In genomic region chr7:45367020-45367880, GRCm38 (mm10) we compare ENCODE assay signal across 7 mouse cellular contexts. TPM values are rescaled to one million over a fixed set of nuclear protein-coding genes. Genes with fewer than 3 reads are reported as not detected.
DNase-seq lines count a peak whose midpoint lies in the region; ATAC-seq and TF ChIP-seq lines count a peak whose summit lies in the region.

No protein-coding gene starts in this region.

- H3K4me1 ChIP-seq in embryonic facial prominence, embryonic 12.5 days, result peaks cover 27% of the 10 kb centered on the region
- no peaks in the 10 kb centered on the region; the same call in 1 of the 2 replicates for H3K4me1 ChIP-seq in kidney, adult 2 months (ENCODE audit: control insufficient read depth, insufficient read depth, low read length)
- peaks cover 30% of the 10 kb centered on the region for H3K4me1 ChIP-seq in limb, embryonic 12.5 days (replicated peaks)
- H3K4me1 ChIP-seq in midbrain, embryonic 15.5 days, result peaks cover 58% of the 10 kb centered on the region
- H3K4me1 ChIP-seq in spleen, adult 2 months (ENCODE audit: control insufficient read depth, insufficient read depth, insufficient read length), result peaks cover 13% of the 10 kb centered on the region

- peak; percentile 76 for ATAC-seq in embryonic facial prominence, embryonic 12.5 days (ENCODE audit: insufficient number of reproducible peaks, insufficient read depth, low FRiP score, low TSS enrichment)
- ATAC-seq in limb, embryonic 12.5 days (ENCODE audit: insufficient number of reproducible peaks, insufficient read depth, low FRiP score, low TSS enrichment, low read depth), result peak; percentile 75
- ATAC-seq in midbrain, embryonic 15.5 days (replicated peaks), result peak; percentile 89

- peak overlapping the region; percentile 76 for H3K4me2 ChIP-seq in embryonic facial prominence, embryonic 12.5 days (replicated peaks)
- H3K4me2 ChIP-seq in limb, embryonic 12.5 days, result peak overlapping the region; percentile 95
- H3K4me2 ChIP-seq in midbrain, embryonic 15.5 days, result peak overlapping the region; percentile 77

- peak; percentile 66 for TF ChIP-seq CTCF in kidney, adult 2 months (conservative IDR thresholded peaks at IDR 0.05; ENCODE audit: insufficient read depth, insufficient read length, low read depth, low read length)
- peak; percentile 66; the same call in 1 of the 2 replicates for TF ChIP-seq CTCF in spleen, adult 2 months (IDR thresholded peaks at IDR 0.05; ENCODE audit: extremely low read depth, insufficient read depth, insufficient read length, insufficient replicate concordance)

- TF ChIP-seq POLR2A in kidney, adult 2 months (IDR thresholded peaks at IDR 0.05; ENCODE audit: low read depth, low read length), result no peak
- no peak for TF ChIP-seq POLR2A in spleen, adult 2 months (IDR thresholded peaks at IDR 0.05; ENCODE audit: low read depth, low read length)

- no peaks in the 10 kb centered on the region for H3K9me3 ChIP-seq in embryonic facial prominence, embryonic 12.5 days
- H3K9me3 ChIP-seq in limb, embryonic 12.5 days, result no peaks in the 10 kb centered on the region
- no peaks in the 10 kb centered on the region for H3K9me3 ChIP-seq in midbrain, embryonic 15.5 days

- peak; percentile 98 for DNase-seq in adrenal gland, postnatal 25 days
- peak; percentile 97 for DNase-seq in heart, adult 18-20 months
- DNase-seq in kidney, adult 2 months, result peak; percentile 97
- peak; percentile 92 to 94 for DNase-seq in spleen, adult 2 months (ENCODE audit: low read depth in 1 of 2, low spot score in 2 of 2)

- H3K27ac ChIP-seq in embryonic facial prominence, embryonic 12.5 days, result no peak overlapping the region
- H3K27ac ChIP-seq in kidney, adult 2 months (ENCODE audit: insufficient read depth, low read depth, low read length), result no peak overlapping the region
- no peak overlapping the region for H3K27ac ChIP-seq in limb, embryonic 12.5 days
- H3K27ac ChIP-seq in midbrain, embryonic 15.5 days, result peak overlapping the region; percentile 85
- peak overlapping the region; percentile 69; the same call in 1 of the 2 replicates for H3K27ac ChIP-seq in spleen, adult 2 months (ENCODE audit: insufficient read depth, low read length)

- H3K4me3 ChIP-seq in embryonic facial prominence, embryonic 12.5 days, result peak overlapping the region; percentile 56
- H3K4me3 ChIP-seq in kidney, adult 2 months (ENCODE audit: insufficient read depth, low read depth, low read length), result peak overlapping the region; percentile 53
- peak overlapping the region; percentile 66 for H3K4me3 ChIP-seq in limb, embryonic 12.5 days (replicated peaks)
- H3K4me3 ChIP-seq in midbrain, embryonic 15.5 days, result peak overlapping the region; percentile 74
- H3K4me3 ChIP-seq in spleen, adult 2 months (ENCODE audit: extremely low read depth, insufficient read depth, insufficient read length), result peak overlapping the region; percentile 71

- 2% methylated on average over 69 of the region's 70 CpGs for WGBS in embryonic facial prominence, embryonic 12.5 days
- under 1% methylated on average over 70 of the region's 70 CpGs for WGBS in kidney, adult 2 months
- WGBS in limb, embryonic 12.5 days, result 2% methylated on average over 69 of the region's 70 CpGs
- 1% methylated on average over 70 of the region's 70 CpGs for WGBS in midbrain, embryonic 15.5 days
- 1% methylated on average over 67 of the region's 70 CpGs for WGBS in spleen, adult 2 months

- H3K27me3 ChIP-seq in embryonic facial prominence, embryonic 12.5 days, result peaks cover 66% of the 10 kb centered on the region
- H3K27me3 ChIP-seq in kidney, adult 2 months (replicated peaks; ENCODE audit: control insufficient read depth, insufficient read depth, low read length), result no peaks in the 10 kb centered on the region
- peaks cover 73% of the 10 kb centered on the region for H3K27me3 ChIP-seq in limb, embryonic 12.5 days
- peaks cover 7% of the 10 kb centered on the region; the same call in 1 of the 2 replicates for H3K27me3 ChIP-seq in midbrain, embryonic 15.5 days (replicated peaks)
- H3K27me3 ChIP-seq in spleen, adult 2 months (ENCODE audit: control insufficient read depth, insufficient read depth, low read length), result peaks cover 18% of the 10 kb centered on the region

- H3K9ac ChIP-seq in embryonic facial prominence, embryonic 12.5 days, result peak overlapping the region; percentile 64
- peak overlapping the region; percentile 74 for H3K9ac ChIP-seq in limb, embryonic 12.5 days (replicated peaks)
- peak overlapping the region; percentile 85 for H3K9ac ChIP-seq in midbrain, embryonic 15.5 days

- no peaks in the 10 kb centered on the region for H3K36me3 ChIP-seq in embryonic facial prominence, embryonic 12.5 days
- no peaks in the 10 kb centered on the region for H3K36me3 ChIP-seq in kidney, adult 2 months (ENCODE audit: control insufficient read depth, insufficient read depth, low read length)
- H3K36me3 ChIP-seq in limb, embryonic 12.5 days, result peaks cover 3% of the 10 kb centered on the region; the same call in 1 of the 2 replicates
- no peaks in the 10 kb centered on the region for H3K36me3 ChIP-seq in midbrain, embryonic 15.5 days (replicated peaks)
- H3K36me3 ChIP-seq in spleen, adult 2 months (ENCODE audit: control insufficient read depth, insufficient read depth, low read length), result no peaks in the 10 kb centered on the region

RNA-seq across cellular contexts. Expression of gene Ppfia3, which starts 0.4 kb away (rescaled TPM):
- 1.9 and 2.9 TPM in 2 replicates for total RNA-seq in adrenal gland, postnatal 25 days (2021)
- polyA plus RNA-seq in embryonic facial prominence, embryonic 12.5 days (2016; fragmentation: Nextera tagmentation; extraction: Ambion mirVana), result 8.8 and 9.2 TPM in 2 replicates
- under 1 TPM in 1 of 2 experiments, not detected in 1; 0.33 TPM for total RNA-seq in heart, adult 18-20 months (2021)
- polyA plus RNA-seq in kidney, adult 2 months (2012; rRNA removed), result 0.50 and 0.64 TPM in 2 replicates
- 6.4 and 8.4 TPM in 2 replicates for polyA plus RNA-seq in limb, embryonic 12.5 days (2016; fragmentation: Nextera tagmentation; extraction: Ambion mirVana)
- 29.9 and 31.3 TPM in 2 replicates for polyA plus RNA-seq in midbrain, embryonic 15.5 days (2015; fragmentation: Nextera tagmentation; extraction: Ambion mirVana)
- 0.22 and 0.27 TPM in 2 replicates for polyA plus RNA-seq in spleen, adult 2 months (2012; rRNA removed)

RNA-seq across cellular contexts. Expression of gene Lin7b, which starts 3.1 kb away (rescaled TPM):
- total RNA-seq in adrenal gland, postnatal 25 days (2021), result 8.7 TPM in 1 of 2 replicates, not detected in the other
- 1.2 and 1.9 TPM in 2 replicates for polyA plus RNA-seq in embryonic facial prominence, embryonic 12.5 days (2016; fragmentation: Nextera tagmentation; extraction: Ambion mirVana)
- total RNA-seq in heart, adult 18-20 months (2021), result 1 to 10 TPM; 1.7 to 2.3 TPM
- 2.7 and 3.9 TPM in 2 replicates for polyA plus RNA-seq in kidney, adult 2 months (2012; rRNA removed)
- polyA plus RNA-seq in limb, embryonic 12.5 days (2016; fragmentation: Nextera tagmentation; extraction: Ambion mirVana), result 1.4 and 1.8 TPM in 2 replicates
- polyA plus RNA-seq in midbrain, embryonic 15.5 days (2015; fragmentation: Nextera tagmentation; extraction: Ambion mirVana), result 24.4 TPM in 2 replicates
- 0.90 and 2.1 TPM in 2 replicates for polyA plus RNA-seq in spleen, adult 2 months (2012; rRNA removed)

RNA-seq across cellular contexts. Expression of gene Snrnp70, which starts 28.3 kb away (rescaled TPM):
- 361 and 425 TPM in 2 replicates for total RNA-seq in adrenal gland, postnatal 25 days (2021)
- polyA plus RNA-seq in embryonic facial prominence, embryonic 12.5 days (2016; fragmentation: Nextera tagmentation; extraction: Ambion mirVana), result 323 and 338 TPM in 2 replicates
- 10 to 100 TPM; 81.1 to 85.7 TPM for total RNA-seq in heart, adult 18-20 months (2021)
- 137 and 138 TPM in 2 replicates for polyA plus RNA-seq in kidney, adult 2 months (2012; rRNA removed)
- polyA plus RNA-seq in limb, embryonic 12.5 days (2016; fragmentation: Nextera tagmentation; extraction: Ambion mirVana), result 341 and 347 TPM in 2 replicates
- polyA plus RNA-seq in midbrain, embryonic 15.5 days (2015; fragmentation: Nextera tagmentation; extraction: Ambion mirVana), result 202 and 214 TPM in 2 replicates
- polyA plus RNA-seq in spleen, adult 2 months (2012; rRNA removed), result 273 and 277 TPM in 2 replicates

RNA-seq across cellular contexts. Expression of gene Hrc, which starts 32.2 kb away (rescaled TPM):
- 0.18 TPM in 1 of 2 replicates, not detected in the other for total RNA-seq in adrenal gland, postnatal 25 days (2021)
- polyA plus RNA-seq in embryonic facial prominence, embryonic 12.5 days (2016; fragmentation: Nextera tagmentation; extraction: Ambion mirVana), result 0.81 and 1.5 TPM in 2 replicates
- total RNA-seq in heart, adult 18-20 months (2021), result 100 to 1,000 TPM; 954 to 975 TPM
- polyA plus RNA-seq in kidney, adult 2 months (2012; rRNA removed), result 0.14 and 3.2 TPM in 2 replicates
- 1.8 and 1.9 TPM in 2 replicates for polyA plus RNA-seq in limb, embryonic 12.5 days (2016; fragmentation: Nextera tagmentation; extraction: Ambion mirVana)
- polyA plus RNA-seq in midbrain, embryonic 15.5 days (2015; fragmentation: Nextera tagmentation; extraction: Ambion mirVana), result 0.23 and 0.26 TPM in 2 replicates
- 0.04 and 0.09 TPM in 2 replicates for polyA plus RNA-seq in spleen, adult 2 months (2012; rRNA removed)

RNA-seq across cellular contexts. Expression of gene Trpm4, which starts 33.7 kb away (rescaled TPM):
- total RNA-seq in adrenal gland, postnatal 25 days (2021), result 9.3 and 14.2 TPM in 2 replicates
- 16.1 and 18.5 TPM in 2 replicates for polyA plus RNA-seq in embryonic facial prominence, embryonic 12.5 days (2016; fragmentation: Nextera tagmentation; extraction: Ambion mirVana)
- 10 to 100 TPM; 20.0 to 27.9 TPM for total RNA-seq in heart, adult 18-20 months (2021)
- polyA plus RNA-seq in kidney, adult 2 months (2012; rRNA removed), result 17.9 and 18.2 TPM in 2 replicates
- polyA plus RNA-seq in limb, embryonic 12.5 days (2016; fragmentation: Nextera tagmentation; extraction: Ambion mirVana), result 14.0 and 16.1 TPM in 2 replicates
- polyA plus RNA-seq in midbrain, embryonic 15.5 days (2015; fragmentation: Nextera tagmentation; extraction: Ambion mirVana), result 10.7 and 12.7 TPM in 2 replicates
- polyA plus RNA-seq in spleen, adult 2 months (2012; rRNA removed), result 7.9 and 10.0 TPM in 2 replicates

Comparison
In these comparisons a context has a peak if more than half of its experiments do, and no peak if none do; other contexts are left out.
1. H3K27ac ChIP-seq: peak in midbrain, embryonic 15.5 days (single experiment) and spleen, adult 2 months (single experiment); none in embryonic facial prominence, embryonic 12.5 days (single experiment), kidney, adult 2 months (single experiment) and limb, embryonic 12.5 days (single experiment).
2. Peak in every context shown above with its lines, with median percentiles within 50 percentile points of each other: DNase-seq, ATAC-seq, H3K4me2 ChIP-seq, H3K4me3 ChIP-seq and H3K9ac ChIP-seq.